Mouse (Mus musculus) embryo, embryonic 11 days (tissue): Measurements from ENCODE around the gene Art1.

Source experiments
- DNase-seq: peaks from one replicate; pipeline ENCODE4 v3.0.0-alpha.2; 2015

The Art1 gene

GRCm38 (mm10) chr7:102101487-102101886 lies at the start of gene Art1:
Gene Art1 (plus strand): TSS chr7:102101743.
- DNase-seq = no peak

DNA sequence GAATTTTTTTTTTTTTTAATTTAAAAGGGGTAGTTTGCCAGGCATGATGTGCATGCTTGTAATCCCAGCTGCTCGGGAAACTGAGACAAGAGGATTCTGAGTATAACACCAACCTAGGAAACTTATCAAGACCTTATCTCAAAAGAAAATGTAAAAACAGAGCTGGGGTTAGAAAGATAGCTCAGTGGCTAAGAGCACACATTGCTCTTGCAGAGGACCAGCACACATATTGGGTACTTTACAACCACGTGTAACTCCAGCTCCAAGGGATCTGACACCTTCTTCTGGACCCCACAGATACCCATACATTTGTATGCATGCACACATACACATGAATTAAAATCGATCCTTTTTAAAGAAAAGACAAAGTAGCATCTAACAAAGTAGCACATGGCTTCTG lies 40.2 kb upstream of the Art1 start:
- DNase-seq = no peak

- DNase-seq = no peak
Observed at GRCm38 (mm10) chr7:102062203-102062602, 39.3 kb upstream of the Art1 start.

- DNase-seq = no peak
Observed at GRCm38 (mm10) chr7:102063891-102064290, 37.7 kb upstream of the Art1 start.

GRCm38 (mm10) chr7:102064655-102065045 lies 36.9 kb upstream of the Art1 start:
- DNase-seq = peak; percentile 7

DNA sequence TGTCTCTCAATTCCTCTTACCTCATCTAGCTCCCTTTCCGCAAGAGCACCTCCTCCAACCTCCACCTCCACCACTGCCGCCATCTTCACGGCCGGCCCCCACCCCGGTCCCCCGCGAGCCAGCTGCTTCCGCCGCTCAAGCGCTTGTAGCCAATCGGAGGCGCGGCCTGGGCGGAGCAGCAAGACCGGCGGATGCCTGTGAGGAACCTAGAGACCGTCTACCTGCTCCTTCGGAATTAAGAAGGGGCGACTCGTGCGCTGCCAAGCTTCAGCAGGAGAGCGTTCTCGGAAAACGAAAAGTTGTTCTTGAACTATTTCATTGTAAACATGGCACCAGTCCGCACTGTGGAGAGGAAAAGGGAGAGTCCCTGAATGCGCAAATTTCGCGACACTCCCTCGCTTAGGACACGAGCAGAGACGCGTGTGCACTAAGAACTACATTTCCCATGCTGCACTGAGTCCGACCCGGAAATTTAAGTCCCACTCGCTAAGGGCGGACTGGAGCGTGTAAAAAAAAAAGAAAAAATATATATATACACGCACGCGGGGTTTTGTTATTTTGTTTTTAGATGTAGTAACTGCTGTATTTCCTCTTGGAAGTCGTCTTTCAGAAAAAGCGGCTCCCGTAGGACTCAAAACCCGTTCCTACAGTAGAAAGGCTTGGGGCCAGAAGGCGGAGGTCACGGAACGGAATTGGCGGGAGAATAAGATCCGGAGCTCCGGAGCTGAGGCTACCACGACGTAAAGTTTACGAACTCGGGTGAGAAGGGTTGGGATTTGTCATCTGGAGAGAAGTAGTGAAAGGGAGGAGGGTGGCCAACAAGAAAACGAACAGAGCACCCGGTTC lies 36.3 kb upstream of the Art1 start, which contains the start of the genes Rnf121, Xndc1 and Xntrpc:
Gene Rnf121 (minus strand): TSS at position 424 of the 846 bp plus-strand sequence.
Gene Xndc1 (plus strand): TSS at position 466 of the 846 bp plus-strand sequence.
Gene Xntrpc (plus strand): TSS at position 668 of the 846 bp plus-strand sequence.
- DNase-seq = peak; percentile 96

DNA sequence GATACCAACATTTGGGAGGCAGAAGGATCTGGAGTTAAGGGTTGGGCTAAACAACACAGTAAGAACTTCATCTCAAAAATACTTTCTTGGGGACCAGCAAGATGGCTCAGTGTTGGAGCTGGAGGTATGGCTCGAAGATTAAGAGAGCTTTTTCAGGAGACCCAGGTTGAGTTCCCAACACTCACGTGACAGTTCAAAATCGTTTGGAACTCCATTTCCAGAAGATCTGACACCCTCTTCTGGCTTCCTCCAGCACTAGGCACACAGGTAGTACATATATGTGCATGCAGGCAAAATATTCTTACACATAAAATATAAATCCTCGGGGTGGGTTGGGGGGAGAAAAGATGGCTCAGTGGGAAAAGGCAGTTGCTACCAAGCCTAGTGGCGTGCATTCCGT lies 35.2 kb upstream of the Art1 start:
- peak; percentile 5 for DNase-seq

DNA sequence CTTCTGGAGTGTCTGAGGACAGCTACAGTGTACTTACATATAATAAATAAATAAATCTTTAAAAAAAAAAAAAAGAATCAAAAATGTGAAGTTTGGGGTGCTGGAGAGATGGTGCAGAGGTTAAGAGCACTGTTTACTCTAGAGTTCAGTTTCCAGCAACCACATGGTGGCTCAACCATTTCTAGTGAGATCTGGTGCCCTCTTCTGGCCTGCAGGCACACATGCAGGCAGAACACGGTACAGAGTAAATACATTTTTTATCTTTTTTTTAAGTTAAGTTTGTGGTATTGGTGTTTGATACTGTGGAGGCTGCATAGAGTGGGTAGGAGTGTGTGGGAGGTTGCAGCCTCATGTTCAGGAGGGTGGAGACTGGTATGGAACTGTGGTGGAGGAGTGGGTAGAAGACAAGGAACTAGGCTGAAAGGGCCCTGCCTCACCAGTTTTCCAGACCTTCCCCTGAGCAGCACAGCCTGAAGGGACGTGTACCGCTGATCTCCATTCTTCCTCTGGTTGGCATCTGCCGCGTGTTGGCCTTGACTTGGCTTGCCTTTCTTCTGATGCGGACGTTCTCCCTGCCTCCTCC lies 24.7 kb upstream of the Art1 start:
- DNase-seq = peak; percentile 32

DNA sequence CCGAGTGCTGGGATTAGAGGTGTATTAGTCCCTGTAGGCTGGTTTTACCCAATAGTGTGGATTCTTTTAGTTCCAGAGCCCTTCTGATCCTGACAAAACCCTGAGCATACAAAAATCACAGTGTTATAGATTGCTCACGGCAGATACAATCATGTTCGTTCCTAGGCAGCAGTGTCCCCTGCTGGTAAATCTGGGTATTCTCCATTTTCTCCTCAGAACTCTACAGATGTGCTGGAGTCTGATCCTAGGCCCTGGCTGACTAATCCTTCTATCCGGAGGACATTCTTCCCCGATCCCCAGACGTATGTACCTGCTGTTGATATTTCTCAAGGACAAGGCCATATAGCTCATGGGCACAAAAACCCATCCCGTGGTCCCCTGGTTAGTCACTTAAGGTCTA lies 23.0 kb upstream of the Art1 start:
- DNase-seq = peak; percentile 24

DNA sequence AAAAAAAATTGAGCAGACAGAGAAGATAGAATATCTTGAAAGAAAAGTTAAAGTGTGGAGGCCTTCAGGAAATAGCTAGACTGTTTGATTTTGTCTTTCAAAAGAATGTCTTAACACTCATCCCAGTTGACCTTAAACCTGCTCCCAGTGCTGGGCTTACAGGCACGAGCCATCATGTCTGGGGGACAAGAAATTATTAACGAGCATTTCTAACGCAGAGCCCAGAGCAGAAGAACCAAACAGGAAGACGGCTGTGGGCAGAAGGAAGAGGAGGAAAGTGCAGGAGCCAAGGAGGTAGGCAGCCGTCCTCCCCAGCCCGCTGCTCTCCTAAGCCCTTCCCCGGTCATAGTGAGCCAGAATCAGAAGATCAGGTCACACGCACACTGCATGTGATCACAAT lies 21.2 kb upstream of the Art1 start:
- DNase-seq = no peak

DNA sequence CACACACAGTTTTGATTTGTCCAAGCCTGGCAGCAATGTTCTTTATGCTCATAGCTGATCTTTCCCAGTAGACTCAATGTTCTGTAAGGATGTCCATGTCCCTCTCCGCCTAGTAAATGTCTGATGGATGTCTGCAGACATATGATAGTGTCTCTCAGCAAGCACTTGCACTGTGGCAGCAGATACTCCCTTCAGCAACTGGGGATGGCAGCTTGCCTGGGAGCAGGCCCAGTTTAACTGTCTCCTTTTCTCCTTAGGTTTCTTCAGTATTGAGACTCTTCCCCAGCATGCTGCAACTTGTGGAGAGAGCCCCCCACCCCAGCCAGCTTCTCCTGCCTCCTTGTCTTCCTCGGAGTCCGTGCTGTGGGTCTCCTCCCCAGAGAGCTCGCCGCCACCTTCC lies 19.8 kb upstream of the Art1 start:
- no peak for DNase-seq

GRCm38 (mm10) chr7:102082816-102083215 lies 18.7 kb upstream of the Art1 start, which contains the start of gene Trpc2:
Gene Trpc2 (plus strand): TSS chr7:102083116.
- no peak for DNase-seq

GRCm38 (mm10) chr7:102084041-102084696 lies 17.4 kb upstream of the Art1 start:
- no peak for DNase-seq

DNA sequence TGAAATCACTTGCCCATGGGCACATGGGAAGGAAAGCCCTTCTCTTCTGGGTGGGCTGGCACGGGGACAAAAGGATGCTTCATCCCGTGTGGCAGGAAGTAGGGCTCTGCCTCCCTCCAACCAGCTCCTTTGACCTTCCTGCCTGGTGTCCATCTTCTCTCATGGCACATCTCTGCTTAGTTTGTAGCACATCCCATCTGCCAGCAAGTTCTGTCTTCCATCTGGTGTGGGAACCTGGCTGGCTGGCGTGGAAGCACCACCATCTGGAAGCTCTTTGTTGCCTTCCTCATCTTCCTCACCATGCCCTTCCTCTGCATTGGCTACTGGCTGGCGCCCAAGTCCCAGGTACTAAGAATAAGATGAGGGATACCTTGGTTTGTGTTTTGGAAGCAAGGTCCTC lies 14.2 kb upstream of the Art1 start:
- DNase-seq = no peak

- DNase-seq = peak; percentile 78
Observed at GRCm38 (mm10) chr7:102099760-102100661, 1.5 kb upstream of the Art1 start.

DNA sequence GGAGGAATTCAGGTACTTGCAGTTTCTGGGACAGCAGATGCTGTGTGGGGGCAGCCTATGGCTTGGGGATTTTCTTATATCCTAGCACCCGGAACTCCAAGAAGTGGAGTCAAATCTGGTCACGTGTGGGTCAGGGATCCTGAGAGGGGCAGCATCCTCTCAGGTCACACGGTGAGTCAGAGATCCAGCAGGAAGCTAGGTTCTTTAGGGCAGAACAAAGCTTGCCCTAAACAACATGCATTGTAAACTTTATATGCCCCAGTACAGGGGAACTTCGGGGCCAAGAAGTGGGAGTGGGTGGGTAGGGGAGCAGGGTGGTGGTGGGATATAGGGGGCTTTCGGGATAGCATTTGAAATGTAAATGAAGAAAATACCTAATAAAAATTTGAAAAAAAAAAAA lies 675 bp upstream of the Art1 start:
- no peak for DNase-seq

GRCm38 (mm10) chr7:102102241-102102640 lies 698 bp downstream of the Art1 start:
- peak; percentile 30 for DNase-seq

DNA sequence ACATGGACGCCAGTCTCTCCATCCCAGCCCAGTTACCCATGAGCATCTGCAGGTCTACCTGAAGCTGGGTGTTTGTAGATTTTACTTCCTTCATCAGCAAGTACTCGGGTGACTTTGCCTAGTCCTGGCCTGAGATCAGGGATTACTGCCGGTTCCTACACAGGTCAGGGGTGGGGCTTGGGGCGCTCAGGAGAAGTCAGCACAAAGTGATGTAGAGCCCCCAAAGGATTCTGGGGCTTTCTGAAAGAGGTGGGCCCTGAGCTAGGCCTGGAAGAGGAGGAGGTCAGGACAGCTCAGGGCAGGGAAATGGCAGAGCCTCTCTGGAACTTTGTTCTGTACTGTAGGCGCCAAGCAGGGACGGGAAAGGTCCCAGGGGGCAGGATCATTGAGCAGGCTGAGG lies 1.2 kb downstream of the Art1 start:
- DNase-seq = no peak

GRCm38 (mm10) chr7:102103555-102103954 lies 2.0 kb downstream of the Art1 start:
- no peak for DNase-seq

DNA sequence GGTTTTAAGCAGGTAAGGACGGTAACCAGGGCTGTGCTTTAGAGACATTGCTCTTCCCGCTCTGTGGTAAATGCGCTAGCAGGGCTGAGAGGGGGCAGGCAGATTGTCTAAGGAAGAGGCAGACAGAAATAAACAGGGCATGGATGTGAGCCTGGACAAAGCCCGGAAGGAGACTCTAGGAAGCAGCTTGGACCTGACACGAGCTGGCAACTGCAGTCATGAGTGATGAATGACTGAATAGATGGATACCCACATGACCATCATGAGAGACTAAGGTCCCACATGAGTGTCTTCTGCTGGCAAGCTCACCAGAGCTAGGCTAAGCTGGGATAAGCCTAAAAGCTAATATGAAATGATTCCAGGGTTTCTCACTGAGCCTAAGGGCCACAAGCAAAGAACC lies 2.6 kb downstream of the Art1 start:
- DNase-seq = no peak

DNA sequence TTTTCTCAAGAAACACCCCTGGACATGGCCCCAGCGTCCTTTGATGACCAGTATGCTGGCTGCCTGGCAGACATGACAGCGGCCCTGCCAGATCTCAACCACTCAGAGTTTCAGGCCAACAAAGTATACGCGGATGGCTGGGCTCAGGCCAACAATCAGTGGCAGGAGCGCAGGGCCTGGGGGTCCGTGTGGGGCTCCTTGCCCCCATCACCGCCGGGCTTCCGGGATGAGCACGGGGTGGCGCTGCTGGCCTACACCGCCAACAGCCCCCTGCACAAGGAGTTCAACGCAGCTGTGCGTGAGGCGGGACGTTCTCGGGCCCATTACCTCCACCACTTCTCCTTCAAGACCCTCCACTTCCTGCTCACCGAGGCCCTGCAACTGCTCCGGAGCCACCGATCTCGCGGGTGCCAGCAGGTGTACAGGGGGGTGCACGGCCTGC lies 5.2 kb downstream of the Art1 start:
- DNase-seq = peak; percentile 45

- no peak for DNase-seq
Observed at GRCm38 (mm10) chr7:102108206-102108605, 6.7 kb downstream of the Art1 start.

- no peak for DNase-seq
Observed at GRCm38 (mm10) chr7:102109171-102109570, 7.6 kb downstream of the Art1 start, which contains the start of gene Art5. Gene Art5 (minus strand): TSS chr7:102109489.
